Mouse (Mus musculus) liver, embryonic 13.5 days (tissue): ENCODE results near the gene Fam102a. TPM values are rescaled to one million over a fixed set of nuclear protein-coding genes. Genes with fewer than 3 reads are reported as not detected.
A peak's percentile ranks its signal among the peaks of the same experiment; 100 is the strongest.

Experiments
- ATAC-seq: fragments of 200-750 bp; cut with Nextera tagmentation; 2 replicates; pipeline ENCODE4 v1.8.0; 2017; ENCODE audit warnings: low read depth, mild to moderate bottlenecking, moderate number of reproducible peaks, moderate library complexity
- DNase-seq: peaks from one replicate; pipeline ENCODE4 v3.0.0; 2022
- H3K27ac ChIP-seq: fragments of 300-500 bp; sonication (generic); 2 replicates; pipeline ENCODE4 v1.5.1; 2015; ENCODE audit warnings: moderate library complexity, mild to moderate bottlenecking, inconsistent platforms
- H3K27me3 ChIP-seq: fragments of 300-500 bp; sonication (generic); 2 replicates; pipeline ENCODE4 v1.6.1; 2015; ENCODE audit warnings: mild to moderate bottlenecking, inconsistent platforms
- H3K36me3 ChIP-seq: fragments of 300-500 bp; sonication (generic); 2 replicates; pipeline ENCODE4 v1.6.1; 2015; ENCODE audit warnings: mild to moderate bottlenecking, inconsistent platforms
- H3K4me1 ChIP-seq: fragments of 300-500 bp; sonication (generic); replicated peaks from 2 replicates; pipeline ENCODE4 v1.6.1; 2015; ENCODE audit warnings: inconsistent platforms
- H3K4me2 ChIP-seq: fragments of 300-500 bp; sonication (generic); 2 replicates; pipeline ENCODE4 v1.6.1; 2015; ENCODE audit warnings: inconsistent platforms, mild to moderate bottlenecking, moderate library complexity
- H3K4me3 ChIP-seq: fragments of 300-500 bp; sonication (generic); replicated peaks from 2 replicates; pipeline ENCODE4 v1.5.1; 2015; ENCODE audit warnings: mild to moderate bottlenecking, inconsistent platforms
- H3K9ac ChIP-seq: fragments of 300-500 bp; sonication (generic); 2 replicates; pipeline ENCODE4 v1.6.1; 2015; ENCODE audit warnings: mild to moderate bottlenecking, inconsistent platforms
- H3K9me3 ChIP-seq: fragments of 300-500 bp; sonication (generic); replicated peaks from 2 replicates; pipeline ENCODE4 v1.6.1; 2016; ENCODE audit warnings: inconsistent platforms
- WGBS: fragments of 180-500 bp; shearing (Covaris S2); methylation state at CpG from one replicate; pipeline ENCODE4 v1.1.7; 2015; ENCODE audit not compliant: insufficient replicate concordance; 5-methylcytosine and 5-hydroxymethylcytosine counted together
- polyA plus RNA-seq: library from polyadenylated mRNA; unstranded; fragments of >200 nt; fragmentation: Nextera tagmentation; extraction: Ambion mirVana; gene quantifications from 2 replicates; pipeline ENCODE4 v1.2.1, GENCODE M21; 2015

Gene Fam102a
- polyA plus RNA-seq, 1 experiment from 2014 or later, result 1.1 TPM

DNA sequence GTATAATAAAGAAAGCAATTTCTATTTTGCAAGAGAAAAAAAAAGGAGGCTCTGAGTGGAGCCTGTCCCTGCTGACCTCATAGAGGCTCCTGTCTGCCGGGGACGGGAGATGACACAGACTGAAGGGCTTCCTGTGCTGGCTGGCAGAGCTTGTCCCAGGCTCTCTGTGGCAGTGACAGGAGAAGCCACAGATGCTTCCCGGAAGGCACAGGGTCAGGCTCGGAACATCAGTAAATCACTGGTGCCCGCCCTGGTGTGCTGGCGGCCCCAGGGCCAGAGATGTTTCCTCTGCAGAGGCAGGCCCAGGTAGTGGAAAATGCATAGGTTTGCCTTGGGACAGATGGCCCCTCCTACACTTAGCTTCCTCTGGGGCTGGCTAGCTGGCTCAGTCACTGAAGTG, 20.8 kb upstream of the Fam102a start:
- Histone ChIP-seq H3K9me3 (no peaks in the 10 kb centered on the region), H3K4me1 (peaks cover 16% of the 10 kb centered on the region), H3K4me2 (no peak overlapping the region), H3K4me3 (no peak overlapping the region), H3K9ac (no peak overlapping the region), H3K27ac (no peak overlapping the region), H3K36me3 (no peaks in the 10 kb centered on the region), H3K27me3 (no peaks in the 10 kb centered on the region)
- 14% methylated on average over 6 of the region's 6 CpGs for WGBS
- ATAC-seq (no peak), DNase-seq (no peak)

DNA sequence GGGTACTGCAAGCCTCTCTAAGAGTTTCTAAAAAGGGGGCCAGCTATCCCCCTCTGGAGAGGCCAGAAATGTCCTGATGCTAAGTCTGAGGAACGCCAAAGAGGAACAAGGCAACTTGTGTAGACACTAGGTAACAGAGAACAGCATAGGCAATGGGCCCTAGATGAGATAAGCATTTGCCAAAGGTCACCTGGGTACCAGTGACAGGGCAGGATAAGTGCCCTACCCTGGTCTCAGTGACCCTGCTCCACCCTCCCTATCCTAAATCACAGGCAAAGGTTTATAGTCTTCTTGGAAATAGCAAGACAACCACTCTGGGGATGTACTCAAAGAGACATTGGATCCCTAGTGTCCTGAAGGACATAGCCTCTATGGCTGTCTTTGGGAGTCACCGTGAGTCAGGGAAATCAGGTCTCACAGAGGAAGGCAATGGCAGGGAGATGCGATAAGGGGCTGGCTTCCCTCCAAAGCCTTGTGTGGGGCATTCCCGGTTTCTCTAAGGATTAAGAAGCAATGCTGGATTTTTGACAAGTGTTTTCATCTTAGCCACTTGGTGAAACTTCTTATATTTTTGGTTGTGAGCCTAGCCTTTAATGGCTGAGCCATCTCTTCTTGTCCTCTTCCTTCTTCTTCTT, 17.8 kb upstream of the Fam102a start:
- Histone ChIP-seq H3K27me3 (no peaks in the 10 kb centered on the region), H3K27ac (no peak overlapping the region), H3K9me3 (no peaks in the 10 kb centered on the region), H3K4me3 (no peak overlapping the region), H3K36me3 (no peaks in the 10 kb centered on the region), H3K9ac (no peak overlapping the region), H3K4me1 (peaks cover 8% of the 10 kb centered on the region), H3K4me2 (no peak overlapping the region)
- WGBS, result 68% methylated on average over 4 of the region's 4 CpGs
- no peak for DNase-seq
- no peak for ATAC-seq

- H3K4me2 ChIP-seq, result no peak overlapping the region
- ATAC-seq (no peak), DNase-seq (no peak)
- no peaks in the 10 kb centered on the region for H3K27me3 ChIP-seq
- 54% methylated on average over 8 of the region's 8 CpGs for WGBS
- H3K27ac ChIP-seq, result no peak overlapping the region
- H3K9ac ChIP-seq, result no peak overlapping the region
- H3K36me3 ChIP-seq, result no peaks in the 10 kb centered on the region
- H3K9me3 ChIP-seq, result no peaks in the 10 kb centered on the region
- H3K4me1 ChIP-seq, result peaks cover 5% of the 10 kb centered on the region; the same call in 1 of the 2 replicates
- no peak overlapping the region for H3K4me3 ChIP-seq
These were observed 14.8 kb upstream of the Fam102a start for GRCm38 (mm10) chr2:32520034-32520990.

- DNase-seq, result no peak
- Histone ChIP-seq H3K36me3 (no peaks in the 10 kb centered on the region), H3K4me3 (no peak overlapping the region), H3K27ac (no peak overlapping the region), H3K4me1 (peaks cover 12% of the 10 kb centered on the region; the same call in 1 of the 2 replicates), H3K27me3 (no peaks in the 10 kb centered on the region), H3K4me2 (no peak overlapping the region), H3K9me3 (no peaks in the 10 kb centered on the region), H3K9ac (no peak overlapping the region)
- ATAC-seq, result no peak; the same call in 1 of the 2 replicates
- WGBS, result 71% methylated on average over 13 of the region's 13 CpGs
These were observed 10.5 kb upstream of the Fam102a start for GRCm38 (mm10) chr2:32524536-32525031.

DNA sequence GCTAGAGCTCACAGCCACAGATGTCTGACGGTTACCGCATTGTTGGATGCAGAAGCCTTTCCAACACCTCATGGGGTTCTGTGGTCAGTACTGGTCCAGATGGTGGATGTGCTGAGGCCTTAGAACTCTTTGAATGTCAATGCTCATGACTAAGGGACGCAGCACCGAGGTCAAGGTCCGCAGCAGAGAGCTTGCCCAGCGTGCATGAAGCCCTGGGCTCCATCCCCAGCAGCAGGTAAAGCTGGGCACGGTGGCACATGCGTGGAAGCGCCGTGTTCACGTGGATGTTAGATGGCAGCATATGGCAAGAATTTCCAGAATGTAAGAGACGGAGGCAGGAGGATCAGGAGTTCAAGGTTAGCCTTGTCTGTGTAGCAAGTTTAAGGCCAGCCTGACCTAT, 9.3 kb upstream of the Fam102a start:
- no peak for ATAC-seq
- Histone ChIP-seq H3K4me1 (peaks cover 12% of the 10 kb centered on the region; the same call in 1 of the 2 replicates), H3K9ac (no peak overlapping the region), H3K4me2 (no peak overlapping the region), H3K4me3 (no peak overlapping the region), H3K9me3 (no peaks in the 10 kb centered on the region), H3K36me3 (no peaks in the 10 kb centered on the region), H3K27ac (no peak overlapping the region), H3K27me3 (no peaks in the 10 kb centered on the region)
- no peak for DNase-seq
- 76% methylated on average over 12 of the region's 12 CpGs for WGBS

- Histone ChIP-seq H3K4me3 (no peak overlapping the region), H3K4me1 (peaks cover 12% of the 10 kb centered on the region; the same call in 1 of the 2 replicates), H3K36me3 (no peaks in the 10 kb centered on the region), H3K9ac (no peak overlapping the region), H3K4me2 (no peak overlapping the region), H3K27ac (no peak overlapping the region), H3K9me3 (no peaks in the 10 kb centered on the region), H3K27me3 (no peaks in the 10 kb centered on the region)
- ATAC-seq, result no peak
- DNase-seq, result no peak
- 73% methylated on average over 14 of the region's 14 CpGs for WGBS
These were observed 7.6 kb upstream of the Fam102a start for GRCm38 (mm10) chr2:32527468-32527966.

DNA sequence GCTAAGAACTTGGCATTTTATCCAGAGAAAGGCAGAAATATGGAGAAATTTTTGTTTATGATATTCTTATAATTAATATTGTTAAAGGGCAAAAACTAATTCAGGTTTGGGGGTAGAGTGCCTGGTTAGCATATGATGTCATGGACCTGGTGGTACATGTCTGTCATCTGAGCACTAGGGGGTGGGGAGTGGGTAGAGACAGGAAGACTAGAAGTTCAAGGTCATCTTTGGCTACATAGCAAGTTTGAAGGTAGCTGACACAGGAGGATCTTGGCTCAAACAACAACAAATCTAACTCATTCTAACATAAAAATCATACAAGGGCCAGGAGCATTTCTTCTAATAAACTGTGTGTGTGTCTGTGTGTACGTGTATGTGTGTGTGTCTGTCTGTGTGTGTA, 6.8 kb upstream of the Fam102a start:
- peaks cover 4% of the 10 kb centered on the region for H3K27me3 ChIP-seq
- 72% methylated on average over 1 of the region's 1 CpGs for WGBS
- H3K4me1 ChIP-seq, result peaks cover 13% of the 10 kb centered on the region; the same call in 1 of the 2 replicates
- no peaks in the 10 kb centered on the region for H3K9me3 ChIP-seq
- no peak for DNase-seq
- H3K27ac ChIP-seq, result no peak overlapping the region
- ATAC-seq, result no peak
- H3K4me2 ChIP-seq, result no peak overlapping the region
- no peak overlapping the region for H3K4me3 ChIP-seq
- H3K9ac ChIP-seq, result no peak overlapping the region
- H3K36me3 ChIP-seq, result no peaks in the 10 kb centered on the region

DNA sequence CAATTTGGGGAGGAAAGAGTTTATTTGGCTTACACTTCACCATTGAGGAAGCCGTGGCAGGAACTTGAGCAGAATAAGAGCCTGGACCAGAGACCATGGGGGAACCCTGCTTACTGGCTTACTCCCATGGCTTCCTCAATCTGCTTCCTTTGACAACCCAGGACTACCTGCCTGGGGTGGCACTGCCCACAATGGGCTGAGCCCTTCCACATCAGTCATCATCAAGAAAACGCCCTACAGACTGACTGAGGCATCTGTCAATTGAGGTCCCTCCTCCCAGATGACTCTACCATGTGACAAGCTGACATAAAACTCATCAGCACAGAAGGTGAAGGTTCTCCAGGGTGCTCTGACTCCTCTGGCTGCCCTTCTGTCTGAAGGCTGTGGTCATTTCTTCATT, 4.7 kb upstream of the Fam102a start:
- 28% methylated on average over 2 of the region's 2 CpGs for WGBS
- H3K27ac ChIP-seq, result no peak overlapping the region

DNA sequence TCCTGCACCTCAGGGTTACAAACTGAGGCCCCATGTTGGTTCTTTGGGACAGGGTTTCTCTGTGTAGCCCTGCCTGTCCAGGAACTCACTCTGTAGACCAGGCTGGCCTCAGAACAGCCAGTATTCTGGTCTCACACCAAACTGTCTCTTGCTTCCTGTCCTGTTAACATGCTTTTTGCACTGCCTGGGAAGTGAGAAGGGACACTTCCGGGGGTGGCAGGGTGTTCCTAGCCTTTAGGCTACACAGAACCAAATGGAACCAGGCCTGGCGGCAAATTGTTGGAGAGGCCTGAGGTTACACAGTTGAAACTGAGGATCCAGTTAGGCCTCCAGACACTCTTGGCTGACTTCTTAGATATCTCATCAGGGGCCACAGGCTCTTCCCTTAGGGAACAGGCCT, 2.0 kb upstream of the Fam102a start:
- H3K4me1 ChIP-seq, result peaks cover 44% of the 10 kb centered on the region
- H3K4me2 ChIP-seq, result no peak overlapping the region
- DNase-seq (no peak), ATAC-seq (no peak)
- H3K27me3 ChIP-seq, result peaks cover 46% of the 10 kb centered on the region
- H3K9ac ChIP-seq, result no peak overlapping the region
- 64% methylated on average over 2 of the region's 2 CpGs for WGBS
- no peaks in the 10 kb centered on the region for H3K36me3 ChIP-seq
- no peaks in the 10 kb centered on the region for H3K9me3 ChIP-seq
- no peak overlapping the region for H3K4me3 ChIP-seq
- H3K27ac ChIP-seq, result no peak overlapping the region

More for the DNA sequence above, 4.7 kb upstream of the Fam102a start:
- H3K9me3 ChIP-seq, result no peaks in the 10 kb centered on the region
- DNase-seq (no peak), ATAC-seq (no peak)
- no peak overlapping the region for H3K9ac ChIP-seq
- no peak overlapping the region for H3K4me2 ChIP-seq
- H3K4me1 ChIP-seq, result peaks cover 23% of the 10 kb centered on the region
- no peak overlapping the region for H3K4me3 ChIP-seq
- no peaks in the 10 kb centered on the region for H3K36me3 ChIP-seq
- peaks cover 19% of the 10 kb centered on the region for H3K27me3 ChIP-seq

DNA sequence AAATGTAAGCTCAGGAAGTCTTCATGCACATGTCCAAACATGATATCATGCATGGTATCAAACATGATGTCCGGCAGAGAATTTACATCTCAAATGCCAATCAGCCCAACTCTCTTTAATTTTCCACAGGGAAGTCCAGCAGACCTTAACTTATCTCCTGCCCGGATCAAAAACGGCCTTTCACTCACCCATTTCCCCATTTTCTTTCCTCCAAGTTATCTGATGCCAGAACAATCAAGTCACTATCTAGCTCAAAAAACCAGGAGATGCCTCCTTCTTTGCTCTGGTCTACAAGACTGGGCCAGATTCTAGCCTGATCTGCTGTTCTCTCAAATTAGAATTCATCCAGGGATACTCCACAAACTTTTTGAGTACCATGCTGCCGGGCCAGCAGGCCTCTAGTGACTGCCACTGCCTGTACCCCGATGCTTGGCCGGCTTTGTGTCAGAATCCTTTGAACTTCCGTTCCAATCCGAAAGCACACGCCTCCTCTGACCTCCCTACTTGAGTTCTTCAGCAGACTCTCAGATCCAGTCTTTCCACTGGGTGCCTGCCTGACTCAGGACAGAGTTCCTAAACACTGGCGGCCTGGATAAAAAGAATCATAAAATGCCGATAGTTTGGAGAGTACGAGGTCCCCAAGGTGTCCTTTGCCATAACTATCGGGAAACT, 935 bp upstream of the Fam102a start:
- Histone ChIP-seq H3K27me3 (peaks cover 56% of the 10 kb centered on the region), H3K9me3 (no peaks in the 10 kb centered on the region), H3K4me3 (peak overlapping the region; percentile 79), H3K4me1 (peaks cover 49% of the 10 kb centered on the region), H3K27ac (peak overlapping the region; percentile 24; the same call in 1 of the 2 replicates), H3K36me3 (no peaks in the 10 kb centered on the region), H3K4me2 (peak overlapping the region; percentile 100), H3K9ac (peak overlapping the region; percentile 69)
- 11% methylated on average over 13 of the region's 13 CpGs for WGBS
- ATAC-seq (no peak), DNase-seq (no peak)

- peaks cover 67% of the 10 kb centered on the region for H3K27me3 ChIP-seq
- peak; percentile 66 for ATAC-seq
These were observed 414 bp downstream of the Fam102a start for GRCm38 (mm10) chr2:32535501-32535991.

More at GRCm38 (mm10) chr2:32535501-32535991, 414 bp downstream of the Fam102a start:
- Histone ChIP-seq H3K9ac (peak overlapping the region; percentile 82), H3K4me3 (peak overlapping the region; percentile 79), H3K36me3 (no peaks in the 10 kb centered on the region), H3K4me2 (peak overlapping the region; percentile 100), H3K27ac (peak overlapping the region; percentile 77), H3K9me3 (no peaks in the 10 kb centered on the region), H3K4me1 (peaks cover 52% of the 10 kb centered on the region)
- under 1% methylated on average over 53 of the region's 56 CpGs for WGBS
- peak; percentile 55 for DNase-seq
